Mouse (Mus musculus) left cerebral cortex, adult 2 months (tissue): Measurements from ENCODE around the gene Hephl1. TPM values are rescaled to one million over a fixed set of nuclear protein-coding genes. Genes with fewer than 3 reads are reported as not detected.
"Not testable (repeated sequence)": the region's sequence is repeated elsewhere in the genome, so short reads cannot be mapped to it uniquely, and the experiment has no call there.

ENCODE experiments used
- DNase-seq, 2 experiments: peaks; one replicate each; pipeline ENCODE4 v3.0.0; 2021 to 2022; ENCODE audit warnings: low spot score in 2 of 2, mixed read lengths in 1 of 2; ENCODE audit errors: extremely low spot score in 1 of 2
- H3K27ac ChIP-seq: fragments of 200-600 bp; 2 replicates; pipeline ENCODE4 v1.8.1; 2022
- H3K4me3 ChIP-seq: fragments of 200-600 bp; 2 replicates; pipeline ENCODE4 v1.8.1; 2022
- CTCF ChIP-seq: fragments of 200-600 bp; IDR thresholded peaks from 2 replicates; pipeline ENCODE4 v1.8.1; 2022; ENCODE audit warnings: antibody characterized with exemption, mild to moderate bottlenecking, moderate library complexity
- intact Hi-C: fragments of 180-260 bp; cut with DNase I; formaldehyde crosslinking; loops from one replicate; pipeline ENCODE4 v1.15.1; 2025
- total RNA-seq, 2 experiments: library from RNA; stranded (reverse); gene quantifications; 2 replicates each; pipeline ENCODE4 v1.2.3; 2021

Hephl1 gene
- total RNA-seq, 2 experiments from 2014 or later = not detected

DNA sequence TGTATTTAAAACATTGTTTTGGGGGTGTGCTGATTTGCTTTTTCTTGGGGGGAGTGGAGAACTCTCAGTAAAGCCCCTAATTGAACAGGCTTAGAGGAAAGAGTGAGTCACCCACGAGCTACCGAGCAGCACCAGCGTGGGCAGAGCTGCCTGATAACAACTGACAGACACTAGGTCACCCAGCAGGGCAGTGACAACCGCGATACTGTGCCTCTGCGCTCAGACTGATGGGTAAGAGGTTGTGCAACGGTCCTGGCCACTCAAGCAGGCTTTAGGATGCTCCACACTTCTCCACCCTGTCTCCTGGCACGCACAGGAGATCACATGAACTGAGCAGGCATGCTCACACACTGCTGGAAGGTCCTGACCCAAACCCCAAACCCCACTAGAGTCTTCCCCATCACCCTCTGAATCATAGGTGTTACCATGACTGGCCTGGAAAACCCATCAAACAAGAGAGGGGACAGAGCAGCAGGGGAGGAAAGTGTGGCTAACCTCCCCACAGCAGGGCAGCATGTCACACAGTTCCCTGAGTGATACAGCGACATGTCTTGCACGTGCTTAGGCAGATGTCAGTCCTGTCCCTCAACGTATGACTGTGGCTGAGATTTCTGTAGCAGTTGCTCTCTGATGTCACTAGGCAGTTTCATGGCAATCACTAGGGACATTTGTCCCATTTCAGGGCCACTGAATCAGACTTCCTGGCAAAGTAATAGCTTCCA lies 8.2 kb downstream of the Hephl1 start:
- Histone ChIP-seq H3K27ac (no peak overlapping the region), H3K4me3 (no peak overlapping the region)
- no peak for TF ChIP-seq CTCF
- intact Hi-C loops = no loop called here
- DNase-seq = no peak

DNA sequence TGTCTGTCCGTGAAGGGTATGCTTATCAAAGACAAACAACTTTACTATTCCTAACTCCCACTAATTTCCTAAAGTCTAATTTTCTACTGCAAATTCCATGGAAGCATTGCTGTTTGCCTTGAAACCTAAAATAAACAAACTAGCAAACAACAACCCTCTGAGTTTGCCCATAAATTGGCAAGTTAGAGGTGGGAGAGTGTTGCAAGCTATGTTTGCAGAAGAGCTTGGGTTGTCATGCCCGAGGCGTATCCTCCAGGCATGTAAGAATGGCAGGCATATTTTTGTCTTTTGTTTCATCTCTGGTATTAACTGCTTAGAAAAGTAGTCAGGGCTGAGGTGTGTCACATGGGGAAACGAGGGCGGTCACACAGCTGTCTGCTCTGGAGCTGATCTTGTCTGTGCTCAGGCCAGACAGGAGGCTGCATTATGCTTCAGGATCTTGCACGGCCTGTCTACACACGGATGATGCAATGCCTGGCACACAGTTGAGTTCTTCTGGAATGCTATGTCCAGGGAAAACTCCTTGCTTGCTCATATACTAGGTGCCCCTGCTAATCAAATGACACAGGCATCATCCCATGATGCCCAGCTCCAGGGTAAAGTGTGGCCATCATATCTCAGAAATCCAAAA lies 10.3 kb downstream of the Hephl1 start:
- no peak for TF ChIP-seq CTCF
- Histone ChIP-seq H3K27ac (no peak overlapping the region), H3K4me3 (no peak overlapping the region)
- intact Hi-C loops = no loop called here
- DNase-seq = no peak

GRCm38 (mm10) chr9:15098421-15098820 lies 13.5 kb downstream of the Hephl1 start:
- H3K4me3 ChIP-seq, H3K27ac ChIP-seq, DNase-seq, intact Hi-C loops: not testable (repeated sequence)

- no peak for TF ChIP-seq CTCF
- intact Hi-C loops = no loop called here
- DNase-seq = no peak
- no peak overlapping the region for H3K4me3 ChIP-seq
- H3K27ac ChIP-seq = no peak overlapping the region
Observed at GRCm38 (mm10) chr9:15097172-15097571, 14.7 kb downstream of the Hephl1 start.

GRCm38 (mm10) chr9:15096161-15096560 lies 15.7 kb downstream of the Hephl1 start:
- intact Hi-C loops = no loop called here
- DNase-seq = no peak
- no peak for TF ChIP-seq CTCF
- no peak overlapping the region for H3K4me3 ChIP-seq
- H3K27ac ChIP-seq = no peak overlapping the region

DNA sequence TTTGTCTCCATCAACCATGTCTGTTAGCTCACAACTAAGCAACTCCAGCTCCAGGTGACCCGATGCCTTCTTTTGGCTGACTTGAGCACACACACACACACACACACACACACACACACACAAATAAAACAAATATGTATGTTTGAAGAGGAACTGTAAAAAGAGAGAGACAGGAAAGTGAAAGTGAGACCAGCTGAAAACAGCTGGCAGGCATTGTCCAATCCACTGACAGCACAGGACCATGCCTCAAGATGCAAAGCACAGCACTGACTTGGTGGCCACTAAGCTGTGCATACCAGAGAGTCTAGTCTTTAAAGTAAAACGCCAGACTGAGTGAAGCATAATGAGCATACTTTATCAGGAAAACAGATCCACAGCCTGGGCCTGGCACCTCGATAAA lies 16.7 kb downstream of the Hephl1 start:
- TF ChIP-seq CTCF = no peak
- no peak overlapping the region for H3K27ac ChIP-seq
- no peak for DNase-seq
- intact Hi-C loops = no loop called here
- H3K4me3 ChIP-seq = no peak overlapping the region

DNA sequence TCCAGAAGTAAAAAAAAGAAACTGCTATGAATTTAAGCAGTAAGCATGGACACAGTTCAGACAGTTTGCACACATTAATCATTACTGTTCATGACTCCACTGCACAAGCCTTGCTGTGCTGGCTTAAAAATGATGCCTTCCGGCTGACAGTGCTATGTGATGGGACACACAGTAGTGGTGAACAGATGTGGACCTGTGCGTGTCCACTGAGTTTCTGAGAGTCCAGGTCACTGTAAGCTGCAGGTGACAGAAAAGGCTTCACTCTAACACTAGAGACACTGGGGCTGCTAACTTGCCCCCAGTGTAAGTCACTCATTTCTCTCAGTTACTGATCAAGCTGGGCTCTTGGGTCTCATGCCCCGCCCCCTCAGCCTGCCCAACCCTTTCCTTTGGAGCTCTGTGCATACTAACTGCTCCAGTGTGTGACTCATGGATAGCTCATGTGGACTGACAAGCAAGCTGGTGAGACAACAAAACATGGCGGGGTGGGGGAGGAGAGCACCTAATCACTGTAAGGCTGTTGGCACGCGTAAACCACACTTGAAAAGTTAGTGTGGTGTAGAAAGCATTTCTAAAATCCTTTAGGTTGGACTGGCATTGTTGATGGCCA lies 43.1 kb downstream of the Hephl1 start:
- no peak overlapping the region for H3K27ac ChIP-seq
- TF ChIP-seq CTCF = no peak
- DNase-seq = peak in 1 of 2 experiments; percentile 27
- H3K4me3 ChIP-seq = no peak overlapping the region
- intact Hi-C loops = no loop called here

DNA sequence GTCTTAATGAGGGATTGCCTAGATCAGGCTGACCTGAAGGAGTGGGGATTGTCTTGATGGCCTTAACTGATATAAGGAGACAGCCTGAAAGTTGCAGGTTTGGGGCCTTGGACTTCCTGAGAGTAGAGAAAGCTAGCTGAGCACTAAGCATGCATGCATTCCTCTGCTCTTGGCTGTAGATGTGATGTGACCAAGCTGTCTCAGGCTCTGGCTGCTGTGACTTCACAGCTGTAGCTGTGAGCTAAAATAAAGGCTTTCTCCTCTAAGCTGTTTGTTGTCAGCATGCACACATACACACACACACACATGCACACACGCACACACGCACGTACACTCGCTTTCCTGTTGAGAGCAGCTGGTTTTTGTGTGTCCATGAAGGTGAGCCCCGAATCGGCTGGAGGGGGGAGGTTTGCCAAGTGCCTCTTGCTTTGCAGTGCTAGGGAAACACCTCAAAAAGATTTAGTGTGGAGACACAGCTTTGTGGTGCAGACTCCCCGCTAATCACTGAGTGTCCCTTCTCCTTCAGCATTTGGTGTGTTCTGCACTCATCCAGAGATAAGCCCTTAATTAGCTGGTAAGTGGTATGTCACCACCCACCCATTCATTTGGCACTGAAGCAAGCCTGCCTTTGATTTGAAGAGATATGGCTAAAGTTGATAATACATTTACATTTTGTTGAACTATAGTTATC lies 43.8 kb downstream of the Hephl1 start:
- DNase-seq = no peak
- intact Hi-C loops = no loop called here
- H3K4me3 ChIP-seq = no peak overlapping the region
- H3K27ac ChIP-seq = no peak overlapping the region
- TF ChIP-seq CTCF = no peak

DNA sequence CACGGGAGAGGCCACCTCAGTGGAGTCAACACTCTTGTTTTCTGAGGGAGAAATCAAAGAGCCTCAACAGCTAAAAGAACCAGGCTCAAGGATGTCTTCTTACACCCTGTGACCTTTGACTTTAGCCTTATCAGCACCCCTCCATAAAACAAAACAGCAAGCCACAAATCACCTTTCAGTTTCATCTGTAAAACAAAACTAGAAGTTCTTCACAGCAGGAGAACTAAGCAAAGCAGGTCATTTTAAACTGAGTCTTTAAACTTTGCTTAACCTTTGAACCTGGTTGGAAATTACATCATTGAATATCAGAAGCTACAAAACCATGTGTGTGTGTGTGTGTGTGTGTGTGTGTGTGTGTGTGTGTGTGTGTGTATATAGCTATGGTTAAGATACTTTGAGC lies 47.7 kb downstream of the Hephl1 start:
- no peak for TF ChIP-seq CTCF
- Histone ChIP-seq H3K4me3 (no peak overlapping the region), H3K27ac (no peak overlapping the region)
- DNase-seq = no peak
- intact Hi-C loops = no loop called here

DNA sequence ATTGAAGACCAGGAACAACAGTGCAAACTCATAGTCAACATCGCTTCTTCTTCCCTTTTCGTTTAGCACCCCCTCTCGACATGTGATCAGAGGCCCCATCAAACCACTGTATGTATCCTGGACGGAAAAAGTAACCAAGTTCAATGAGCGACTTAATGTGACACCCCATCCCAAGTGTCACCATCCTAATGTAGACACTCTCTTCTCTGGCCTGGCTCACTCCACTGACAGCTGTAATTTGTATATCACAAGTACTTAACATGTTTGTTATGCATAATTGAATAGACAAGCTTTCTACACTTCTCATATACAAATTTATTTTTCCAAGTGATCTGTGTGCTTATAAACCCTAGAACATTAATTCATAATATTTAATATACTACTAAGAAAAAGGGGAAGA lies 51.1 kb downstream of the Hephl1 start:
- intact Hi-C loops = no loop called here
- no peak for DNase-seq
- H3K27ac ChIP-seq = no peak overlapping the region
- TF ChIP-seq CTCF = no peak
- H3K4me3 ChIP-seq = no peak overlapping the region

- Histone ChIP-seq H3K4me3 (no peak overlapping the region), H3K27ac (no peak overlapping the region)
- intact Hi-C loops = no loop called here
- TF ChIP-seq CTCF = no peak
- no peak for DNase-seq
Observed at GRCm38 (mm10) chr9:15060026-15060425, 51.9 kb downstream of the Hephl1 start.

DNA sequence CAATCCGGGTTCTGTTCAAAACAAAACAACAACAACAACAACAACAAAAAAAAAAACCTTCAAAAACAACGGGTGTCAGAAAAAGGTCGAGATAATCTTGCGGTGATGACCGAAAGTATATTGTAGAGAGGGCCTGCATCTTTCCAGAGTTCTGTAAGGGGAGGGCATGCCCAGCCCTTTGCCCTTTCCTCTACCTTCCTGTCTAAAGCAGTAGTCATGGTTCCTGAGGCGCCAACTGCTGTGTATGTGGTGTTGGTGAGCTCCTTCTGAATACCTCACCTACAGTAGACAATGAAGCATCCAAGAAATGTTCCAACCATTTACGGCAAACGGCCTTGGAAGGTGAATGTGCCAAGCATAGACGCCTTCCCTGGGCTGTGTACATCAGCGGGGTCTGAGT lies 66.2 kb downstream of the Hephl1 start:
- peak overlapping the region; percentile 82 for H3K27ac ChIP-seq

More for the DNA sequence above, 66.2 kb downstream of the Hephl1 start:
- TF ChIP-seq CTCF = no peak
- no peak for DNase-seq
- peak overlapping the region; percentile 87 for H3K4me3 ChIP-seq
- intact Hi-C loops = no loop called here
